Mouse (Mus musculus) ES-E14 (cell line): ENCODE measurements around the gene Tulp2.

ENCODE experiments used
- CHD2 ChIP-seq: IDR thresholded peaks from 2 replicates; pipeline ENCODE4 v1.6.1; 2014; ENCODE audit warnings: mild to moderate bottlenecking, low read depth, low read length, inconsistent platforms
- HCFC1 ChIP-seq: IDR thresholded peaks from 2 replicates; pipeline ENCODE4 v1.6.1; 2012; ENCODE audit warnings: low read length, inconsistent platforms, borderline replicate concordance; ENCODE audit not compliant: insufficient read depth
- MAFK ChIP-seq: IDR thresholded peaks from 2 replicates; pipeline ENCODE4 v1.6.1; 2014; ENCODE audit warnings: mild to moderate bottlenecking, low read depth, low read length, inconsistent platforms; ENCODE audit not compliant: insufficient read depth
- ZC3H11A ChIP-seq: IDR thresholded peaks from 2 replicates; pipeline ENCODE4 v1.6.1; 2012; ENCODE audit warnings: low read depth, mild to moderate bottlenecking, inconsistent platforms, low read length, borderline replicate concordance
- ZNF384 ChIP-seq: IDR thresholded peaks from 2 replicates; pipeline ENCODE4 v1.6.1; 2012; ENCODE audit warnings: low read depth, low read length, inconsistent platforms

DNA sequence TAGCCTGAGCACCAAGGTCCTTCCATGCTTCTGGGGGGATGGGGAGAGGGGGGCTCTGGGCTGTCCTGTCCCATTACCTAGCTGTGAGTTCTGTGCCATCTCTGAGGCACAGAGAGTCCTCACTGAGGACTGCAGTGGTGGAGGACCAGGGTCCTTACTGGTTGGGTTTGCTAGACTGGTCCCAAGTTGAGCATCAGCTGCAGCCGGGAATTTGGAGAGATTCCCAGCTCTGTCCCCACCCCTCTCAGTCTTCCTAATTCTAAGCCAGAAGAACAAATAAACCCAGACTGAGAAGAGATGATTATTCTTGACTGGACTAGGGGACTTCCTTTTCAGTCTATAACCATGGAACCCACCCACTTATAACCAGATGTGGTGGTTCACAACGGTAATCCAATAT, 49.0 kb downstream of the Tulp2 start:
- TF ChIP-seq HCFC1 (no peak), CHD2 (no peak), ZNF384 (no peak), ZC3H11A (no peak), MAFK (no peak)
